Mouse (Mus musculus): ENCODE data around the gene Kctd20.
A peak's percentile ranks its signal among the peaks of the same experiment; 100 is the strongest.
"Not testable (repeated sequence)": the region's sequence is repeated elsewhere in the genome, so short reads cannot be mapped to it uniquely, and the experiment has no call there.

Gene Kctd20

GRCm38 (mm10) chr17:28984724-28985420 is 33.1 kb downstream of the Kctd20 start:
- no peak for DNase-seq (ENCODE audit: inconsistent ontology term)

GRCm38 (mm10) chr17:28986833-28987232 is 35.1 kb downstream of the Kctd20 start:
- DNase-seq (ENCODE audit: inconsistent ontology term), result no peak

- no peak for DNase-seq (ENCODE audit: inconsistent ontology term)
Observed at GRCm38 (mm10) chr17:28987713-28988112, 36.0 kb downstream of the Kctd20 start.

- no peak for DNase-seq (ENCODE audit: inconsistent ontology term)
Observed at GRCm38 (mm10) chr17:28988291-28988690, 36.5 kb downstream of the Kctd20 start.

GRCm38 (mm10) chr17:28988996-28989395 is 37.2 kb downstream of the Kctd20 start:
- no peak for DNase-seq (ENCODE audit: inconsistent ontology term)

- no peak for DNase-seq (ENCODE audit: inconsistent ontology term)
Observed at GRCm38 (mm10) chr17:28990060-28990459, 38.3 kb downstream of the Kctd20 start.

- DNase-seq (ENCODE audit: inconsistent ontology term), result no peak
Observed at GRCm38 (mm10) chr17:28991286-28991685, 39.5 kb downstream of the Kctd20 start.

- peak; percentile 69 for DNase-seq (ENCODE audit: inconsistent ontology term)
Observed at GRCm38 (mm10) chr17:28992105-28992504, 40.4 kb downstream of the Kctd20 start.

- not testable (repeated sequence) for DNase-seq (ENCODE audit: inconsistent ontology term)
Observed at GRCm38 (mm10) chr17:28993004-28993403, 41.3 kb downstream of the Kctd20 start.

GRCm38 (mm10) chr17:28994615-28995014 is 42.9 kb downstream of the Kctd20 start:
- DNase-seq (ENCODE audit: inconsistent ontology term), result no peak

- no peak for DNase-seq (ENCODE audit: inconsistent ontology term)
Observed at GRCm38 (mm10) chr17:29000465-29000864, 48.7 kb downstream of the Kctd20 start.

- no peak for DNase-seq (ENCODE audit: inconsistent ontology term)
Observed at GRCm38 (mm10) chr17:29003740-29004139, 52.0 kb downstream of the Kctd20 start.

- DNase-seq (ENCODE audit: inconsistent ontology term), result no peak
Observed at GRCm38 (mm10) chr17:29005002-29005401, 53.3 kb downstream of the Kctd20 start.

GRCm38 (mm10) chr17:29006812-29007211 is 55.1 kb downstream of the Kctd20 start:
- DNase-seq (ENCODE audit: inconsistent ontology term), result no peak

- DNase-seq (ENCODE audit: inconsistent ontology term), result no peak
Observed at GRCm38 (mm10) chr17:29007243-29007640, 55.5 kb downstream of the Kctd20 start.

- peak; percentile 92 for DNase-seq (ENCODE audit: inconsistent ontology term)
Observed at GRCm38 (mm10) chr17:29007641-29008325, 56.0 kb downstream of the Kctd20 start, which contains the start of gene Stk38. TSS of gene Stk38 (minus strand) at chr17:29007995.

GRCm38 (mm10) chr17:29008326-29008650 is 56.5 kb downstream of the Kctd20 start:
- DNase-seq (ENCODE audit: inconsistent ontology term), result no peak

- no peak for DNase-seq (ENCODE audit: inconsistent ontology term)
Observed at GRCm38 (mm10) chr17:29009181-29009580, 57.4 kb downstream of the Kctd20 start.

- DNase-seq (ENCODE audit: inconsistent ontology term), result no peak
Observed at GRCm38 (mm10) chr17:29014235-29014634, 62.5 kb downstream of the Kctd20 start.

- DNase-seq (ENCODE audit: inconsistent ontology term), result no peak
Observed at GRCm38 (mm10) chr17:29015638-29016037, 63.9 kb downstream of the Kctd20 start.

GRCm38 (mm10) chr17:29016705-29017104 is 65.0 kb downstream of the Kctd20 start:
- DNase-seq (ENCODE audit: inconsistent ontology term), result no peak

GRCm38 (mm10) chr17:29018292-29018984 is 66.7 kb downstream of the Kctd20 start:
- DNase-seq (ENCODE audit: inconsistent ontology term), result no peak
